Mouse (Mus musculus): ENCODE data around the gene Hecw2.

The Hecw2 gene

GRCm38 (mm10) chr1:54194954-54195305 lies at the start of gene Hecw2:
TSS of gene Hecw2 (minus strand) at chr1:54195168.
- DNase-seq (ENCODE audit: low spot score in 2 of 2), result no peak

DNA sequence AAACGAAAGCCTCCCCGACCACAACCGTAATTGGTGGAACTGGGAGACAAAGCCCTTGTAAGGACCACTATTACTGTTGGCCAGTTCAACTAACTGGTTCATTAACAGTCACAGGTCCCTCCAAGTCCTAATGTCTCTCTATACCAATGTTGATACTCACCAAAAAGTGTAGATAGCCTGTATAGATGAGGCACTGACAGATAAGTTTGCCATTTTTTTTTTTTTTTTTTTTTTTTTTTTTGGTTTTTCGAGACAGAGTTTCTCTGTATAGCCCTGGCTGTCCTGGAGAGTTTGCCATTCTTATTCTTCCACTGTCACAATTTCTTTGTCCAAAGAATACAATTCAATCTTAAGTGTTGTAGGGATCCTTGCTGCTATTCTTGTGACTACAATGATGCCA lies 47.8 kb upstream of the Hecw2 start:
- DNase-seq (ENCODE audit: low spot score in 2 of 2), result no peak

GRCm38 (mm10) chr1:54220273-54220672 lies 25.3 kb upstream of the Hecw2 start:
- DNase-seq (ENCODE audit: low spot score in 2 of 2), result no peak

GRCm38 (mm10) chr1:54194183-54194953 lies 600 bp downstream of the Hecw2 start:
- DNase-seq (ENCODE audit: low spot score in 2 of 2), result no peak

GRCm38 (mm10) chr1:54193191-54193770 lies 1.7 kb downstream of the Hecw2 start:
- no peak for DNase-seq (ENCODE audit: low spot score in 2 of 2)

DNA sequence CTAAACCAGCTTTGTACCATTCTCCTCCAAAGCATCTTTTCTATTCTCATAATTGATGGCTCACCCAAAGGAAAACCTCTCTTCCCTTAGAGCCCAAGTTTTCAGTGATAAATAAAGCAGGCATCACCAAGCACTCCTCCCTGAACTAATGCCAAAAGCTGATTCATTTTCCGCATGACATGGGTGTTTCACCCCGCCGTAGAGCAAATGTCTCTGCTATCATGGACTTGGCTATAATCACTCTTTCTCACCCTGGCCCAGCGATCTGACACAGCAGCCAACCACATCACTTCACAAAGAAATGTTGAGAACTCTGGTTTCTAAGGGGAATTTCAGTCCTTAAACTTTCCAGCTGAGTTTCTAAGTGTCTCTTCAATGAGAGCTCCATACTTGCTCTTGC lies 7.4 kb downstream of the Hecw2 start:
- no peak for DNase-seq (ENCODE audit: low spot score in 2 of 2)

DNA sequence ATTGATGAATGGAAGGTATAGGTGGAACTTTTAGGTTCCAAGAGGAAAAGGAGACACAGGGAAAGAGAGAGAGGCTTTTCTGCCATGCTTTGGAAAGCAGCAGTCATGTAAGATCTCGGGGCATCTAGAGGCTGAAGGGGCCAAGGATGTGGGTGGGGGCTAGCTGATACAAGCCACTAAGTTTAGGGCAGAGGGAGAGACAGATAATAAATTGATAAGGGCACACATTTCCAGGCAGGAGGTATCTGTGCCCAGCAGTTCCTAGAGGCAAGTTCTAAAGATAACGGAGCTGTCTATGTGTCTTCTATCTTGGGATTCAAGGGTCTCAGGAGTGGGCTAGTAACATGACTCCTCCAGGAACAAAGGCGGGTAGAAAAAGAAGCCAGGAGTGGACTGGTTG lies 8.6 kb downstream of the Hecw2 start:
- no peak for DNase-seq (ENCODE audit: low spot score in 2 of 2)

GRCm38 (mm10) chr1:54180663-54181062 lies 14.3 kb downstream of the Hecw2 start:
- no peak for DNase-seq (ENCODE audit: low spot score in 2 of 2)

DNA sequence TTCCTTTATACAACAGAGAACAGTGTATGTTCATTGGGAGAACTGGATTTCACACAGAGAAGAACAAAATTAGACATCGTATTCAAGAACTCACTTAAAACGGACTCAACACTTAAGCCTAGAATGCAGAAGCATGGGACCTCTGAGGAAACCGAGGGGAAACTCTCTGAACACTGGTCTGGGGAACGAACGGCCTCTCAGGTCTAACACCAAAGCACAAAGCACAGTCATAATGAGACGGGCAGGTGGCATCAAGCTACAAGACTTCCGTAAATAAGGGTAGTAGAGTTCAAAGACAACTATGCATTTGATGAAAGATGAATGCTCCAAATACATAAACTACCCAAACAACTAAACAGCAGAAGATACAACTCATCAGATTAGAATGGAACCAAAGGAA lies 15.8 kb downstream of the Hecw2 start:
- DNase-seq (ENCODE audit: low spot score in 2 of 2), result no peak

- DNase-seq (ENCODE audit: low spot score in 2 of 2), result no peak
These were observed 18.4 kb downstream of the Hecw2 start for GRCm38 (mm10) chr1:54176592-54176991.

DNA sequence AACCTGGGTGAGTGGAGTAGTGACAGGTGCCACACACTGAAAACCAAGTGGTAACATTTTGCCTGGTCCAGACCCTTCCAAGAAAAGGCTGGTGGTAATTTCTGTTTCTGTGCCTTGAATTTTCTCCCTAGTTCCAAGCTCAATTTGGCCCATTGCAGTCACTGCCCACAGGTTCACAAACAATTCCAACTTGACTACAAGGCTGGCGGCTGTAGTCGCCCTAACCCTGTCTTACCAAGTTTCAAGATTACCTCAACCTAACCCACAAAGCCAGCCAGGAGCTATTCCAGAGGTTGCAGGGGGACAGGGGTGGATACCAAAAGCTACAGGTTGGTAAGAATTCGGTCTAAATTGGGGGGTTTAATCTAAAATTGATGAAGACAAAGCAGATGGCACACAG lies 27.0 kb downstream of the Hecw2 start:
- no peak for DNase-seq (ENCODE audit: low spot score in 2 of 2)

- DNase-seq (ENCODE audit: low spot score in 2 of 2), result no peak
These were observed 35.4 kb downstream of the Hecw2 start for GRCm38 (mm10) chr1:54159531-54159930.

DNA sequence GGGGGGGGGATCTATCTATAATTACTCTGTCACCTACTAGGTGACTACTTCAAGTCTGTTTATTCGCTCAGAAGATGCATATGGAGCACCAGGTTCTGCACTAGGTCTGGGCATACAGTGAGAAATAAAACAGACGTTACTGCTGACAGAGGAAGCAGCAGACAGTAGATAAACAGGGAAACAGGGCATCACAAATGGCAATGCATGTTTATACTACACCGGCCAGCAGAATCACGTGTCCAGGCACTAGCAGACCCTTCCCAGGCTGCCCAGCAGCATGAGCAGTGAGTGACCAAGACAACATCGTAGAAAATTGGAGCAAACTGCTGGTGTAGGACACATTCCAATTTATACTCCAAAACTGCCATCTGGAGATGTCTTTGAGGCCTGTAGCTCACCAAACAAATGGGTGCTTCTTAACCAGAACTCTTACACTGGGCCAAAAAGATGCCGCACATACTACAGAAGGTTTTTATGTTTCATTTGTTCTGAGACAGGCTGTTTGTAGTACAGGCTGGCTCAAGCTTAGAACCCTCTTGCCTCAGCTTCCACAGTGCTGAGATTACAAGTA lies 41.7 kb downstream of the Hecw2 start:
- no peak for DNase-seq (ENCODE audit: low spot score in 2 of 2)

DNA sequence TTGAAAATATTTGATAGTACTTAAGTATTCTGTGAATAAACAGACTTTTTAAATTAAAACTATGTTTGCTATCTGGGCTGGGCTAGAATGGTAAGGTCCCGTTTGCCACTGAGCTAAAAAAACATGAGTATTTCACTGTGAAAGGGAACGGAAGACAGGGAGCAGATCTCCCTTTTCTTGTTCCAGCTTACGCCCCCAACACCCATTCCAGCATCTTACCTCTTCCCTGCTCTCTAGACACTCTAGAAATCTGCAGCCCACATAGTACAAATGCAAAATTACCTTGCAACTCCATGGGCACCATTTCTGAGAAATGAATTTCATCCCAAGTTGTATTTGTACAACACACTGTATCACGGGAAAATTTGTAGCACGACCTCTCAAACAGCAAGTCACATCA lies 49.9 kb downstream of the Hecw2 start:
- no peak for DNase-seq (ENCODE audit: low spot score in 2 of 2)

- no peak for DNase-seq (ENCODE audit: low spot score in 2 of 2)
These were observed 61.0 kb downstream of the Hecw2 start for GRCm38 (mm10) chr1:54133802-54134436.

GRCm38 (mm10) chr1:54128714-54129431 lies 66.1 kb downstream of the Hecw2 start:
- DNase-seq (ENCODE audit: low spot score in 2 of 2), result no peak

DNA sequence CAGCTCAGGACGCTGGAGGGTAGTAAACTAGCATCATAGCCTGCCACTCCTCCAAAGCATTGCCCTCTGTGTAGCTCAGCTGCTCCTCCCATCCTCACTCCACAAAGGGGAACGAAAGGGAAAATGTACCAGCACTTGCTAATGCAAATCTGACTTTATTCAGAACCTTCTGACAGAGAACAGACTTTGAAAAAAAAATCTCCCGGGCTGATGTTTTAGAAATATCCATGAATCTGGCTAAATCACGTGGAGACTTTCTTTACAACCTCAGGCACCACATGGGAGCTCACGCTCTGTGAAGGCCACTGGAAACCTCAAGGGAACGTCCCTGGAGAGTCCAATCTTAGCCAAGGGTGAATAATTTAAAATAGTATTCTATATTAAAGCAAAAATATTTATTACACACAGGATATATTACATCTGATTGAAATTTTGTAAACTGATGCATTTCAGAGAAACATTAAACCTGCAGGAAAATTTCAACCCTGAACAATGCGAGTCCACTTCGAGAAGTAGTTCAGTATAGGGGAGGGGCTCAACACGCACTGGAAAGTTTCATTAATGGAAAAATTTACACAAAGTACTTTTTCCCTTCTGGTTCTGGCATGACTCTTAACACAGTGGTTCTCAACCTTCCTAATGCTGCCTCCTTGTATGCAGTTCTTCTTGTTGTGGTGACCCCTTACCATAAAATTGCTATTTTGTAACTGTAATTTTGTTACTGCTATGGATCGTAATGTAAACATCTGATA lies 67.8 kb downstream of the Hecw2 start:
- DNase-seq (ENCODE audit: low spot score in 2 of 2), result no peak

- no peak for DNase-seq (ENCODE audit: low spot score in 2 of 2)
These were observed 72.4 kb downstream of the Hecw2 start for GRCm38 (mm10) chr1:54122551-54122950.

DNA sequence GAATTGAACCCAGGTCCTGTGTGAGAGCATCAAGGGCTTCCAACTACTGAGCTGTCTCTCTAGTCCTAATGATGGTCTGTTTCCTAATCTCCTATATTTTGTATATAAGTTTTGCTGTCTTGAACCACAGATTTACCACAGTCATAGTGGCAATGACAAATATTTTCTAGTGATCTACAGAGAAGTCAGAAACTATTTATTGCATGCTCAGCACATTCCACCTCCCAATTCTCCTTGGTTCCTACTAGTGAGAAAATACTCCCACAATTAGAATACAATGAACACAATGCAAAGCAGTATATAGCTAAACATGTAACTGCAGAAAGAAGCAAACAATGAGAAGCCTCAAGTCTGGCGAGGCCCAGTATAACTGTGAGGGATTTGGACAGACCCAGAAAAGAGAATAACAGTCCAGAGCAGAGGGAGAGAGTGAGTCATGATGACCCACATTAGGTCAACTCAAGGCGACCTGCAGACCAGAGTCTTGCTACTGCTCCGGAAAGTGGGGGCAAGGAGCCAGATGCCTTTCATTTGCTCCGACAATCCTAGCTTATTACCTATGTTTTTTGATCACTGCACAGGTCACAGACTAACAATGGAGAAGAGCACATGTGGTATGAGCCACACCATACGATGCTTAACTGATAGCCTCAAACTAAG lies 73.8 kb downstream of the Hecw2 start:
- no peak for DNase-seq (ENCODE audit: low spot score in 2 of 2)

DNA sequence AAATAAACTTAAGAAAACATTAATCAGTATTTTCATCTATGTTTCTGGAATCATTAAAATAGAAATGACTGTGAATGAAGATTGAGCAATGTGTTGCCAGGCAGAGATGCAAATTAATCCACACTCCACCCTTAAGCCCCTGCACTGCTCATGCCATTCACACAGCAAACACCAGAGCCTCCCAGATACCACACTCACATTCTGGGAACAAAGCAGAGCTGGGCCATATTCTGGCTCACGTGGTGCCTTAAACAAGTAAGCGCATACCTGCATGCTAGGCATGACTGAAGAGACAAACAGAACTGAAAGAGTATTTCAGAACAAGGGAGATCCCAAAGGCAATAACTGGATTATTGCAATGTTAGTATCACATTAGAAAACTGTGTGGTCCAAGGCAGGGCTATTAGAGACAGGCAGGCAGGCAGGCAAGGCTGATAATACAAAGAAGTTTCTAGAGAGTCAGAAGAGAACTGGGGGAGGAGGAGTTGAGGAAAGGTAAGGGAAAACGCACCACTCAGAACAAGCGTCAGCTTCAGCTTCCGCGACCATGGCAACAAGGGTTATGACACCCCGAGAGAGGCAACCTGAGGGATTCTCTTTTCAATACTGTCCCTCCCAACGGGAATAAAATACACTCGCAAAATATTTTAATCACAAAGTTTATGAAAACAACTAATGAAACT lies 75.2 kb downstream of the Hecw2 start:
- no peak for DNase-seq (ENCODE audit: low spot score in 2 of 2)
